Mouse (Mus musculus): ENCODE measurements around the gene Sh3yl1. TPM values are rescaled to one million over a fixed set of nuclear protein-coding genes. Genes with fewer than 3 reads are reported as not detected.

Sh3yl1 gene
- total RNA-seq (2014; rRNA removed) (25.1 and 25.5 TPM in 2 replicates), polyA plus RNA-seq (2015; fragmentation: Nextera tagmentation; extraction: Ambion mirVana) (48.8 and 54.3 TPM in 2 replicates)

DNA sequence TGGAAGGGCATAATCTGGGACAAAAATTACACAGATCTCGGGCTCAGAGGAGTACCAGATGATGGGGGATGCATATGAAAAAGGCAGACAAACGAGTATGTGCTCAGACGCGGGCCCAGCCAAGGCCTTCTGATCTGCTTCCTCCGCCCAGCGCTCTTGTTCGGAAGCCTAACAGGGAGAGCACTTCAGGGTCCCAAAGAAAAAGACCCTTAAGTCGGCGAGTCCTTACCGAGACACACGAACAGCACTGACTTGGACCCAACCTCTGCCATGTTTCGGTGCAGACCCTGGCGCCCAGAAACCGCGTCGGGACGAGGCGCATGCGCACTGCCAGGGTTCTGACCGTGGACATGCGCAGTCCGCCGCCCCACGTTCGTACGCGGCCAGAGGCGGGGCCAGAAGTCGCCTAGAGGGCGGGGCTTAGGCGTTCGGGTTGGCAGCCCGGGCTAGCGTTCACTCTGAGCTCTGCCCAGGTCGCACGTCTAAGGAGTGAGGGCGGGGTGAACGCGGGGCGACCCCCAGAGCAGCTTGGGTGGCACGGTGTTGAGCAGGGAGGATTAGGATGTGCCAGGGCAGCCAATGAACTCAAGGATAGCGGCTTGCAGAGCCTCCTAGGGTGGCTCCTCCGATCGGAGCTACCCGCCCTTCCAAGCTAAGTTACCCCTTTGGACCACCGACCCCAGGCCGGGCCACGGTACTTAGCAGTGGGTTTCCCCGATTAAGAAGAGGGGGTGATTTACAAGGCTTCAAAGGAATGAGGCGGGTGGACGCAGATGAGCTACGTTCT, at the start of gene Sh3yl1, which contains the start of gene Acp1:
Gene Sh3yl1, plus strand, starts transcription at position 408 of the 787 bp plus-strand sequence.
Gene Acp1, minus strand, starts transcription at position 329 of the 787 bp plus-strand sequence.
- peak within 1 kb of the TSS; percentile 82 for H3K4me2 ChIP-seq (ENCODE audit: low read depth)
- WGBS = 2% methylated on average over 52 of the region's 52 CpGs
- peak within 1 kb of the TSS; percentile 87 for H3K4me3 ChIP-seq (ENCODE audit: low read depth, low read length)
- H3K9ac ChIP-seq = peak within 1 kb of the TSS; percentile 82
- peak within 1 kb of the TSS; percentile 68 for H3K27ac ChIP-seq (ENCODE audit: low read depth, low read length)
- H3K27me3 ChIP-seq (ENCODE audit: insufficient read depth, low read length) = no peaks in the 10 kb centered on the region
- ATAC-seq (peak; percentile 96), DNase-seq (peak; percentile 97)
- TF ChIP-seq CTCF (IDR thresholded peaks at IDR 0.05; ENCODE audit: low read depth) = no peak
- H3K36me3 ChIP-seq (ENCODE audit: insufficient read depth) = no peaks in the 10 kb centered on the region
- peaks cover 18% of the 10 kb centered on the region for H3K4me1 ChIP-seq (ENCODE audit: insufficient read depth)
- H3K9me3 ChIP-seq (ENCODE audit: low read length) = no peaks in the 10 kb centered on the region

GRCm38 (mm10) chr12:30864347-30864746, 47.1 kb upstream of the Sh3yl1 start:
- H3K27me3 ChIP-seq (ENCODE audit: insufficient read depth, low read length) = no peaks in the 10 kb centered on the region
- H3K36me3 ChIP-seq (ENCODE audit: insufficient read depth) = no peaks in the 10 kb centered on the region
- no peak overlapping the region for H3K9ac ChIP-seq
- peak; percentile 12 for DNase-seq
- ATAC-seq = no peak
- no peak overlapping the region for H3K4me2 ChIP-seq (ENCODE audit: low read depth)
- 30% methylated on average over 2 of the region's 2 CpGs for WGBS
- H3K4me3 ChIP-seq (ENCODE audit: low read depth, low read length) = no peak overlapping the region
- TF ChIP-seq CTCF (IDR thresholded peaks at IDR 0.05; ENCODE audit: low read depth) = no peak
- H3K27ac ChIP-seq (ENCODE audit: low read depth, low read length) = no peak overlapping the region
- H3K4me1 ChIP-seq (ENCODE audit: insufficient read depth) = 0 out of 2 replicates have a peak, but pooled peaks cover 3% of the 10 kb centered on the region
- no peaks in the 10 kb centered on the region for H3K9me3 ChIP-seq (ENCODE audit: low read length)

GRCm38 (mm10) chr12:30865781-30866180, 45.7 kb upstream of the Sh3yl1 start:
- Histone ChIP-seq H3K36me3 (ENCODE audit: insufficient read depth) (no peaks in the 10 kb centered on the region), H3K4me2 (ENCODE audit: low read depth) (no peak overlapping the region), H3K9me3 (ENCODE audit: low read length) (no peaks in the 10 kb centered on the region), H3K4me1 (ENCODE audit: insufficient read depth) (0 out of 2 replicates have a peak, but pooled peaks cover 3% of the 10 kb centered on the region), H3K4me3 (ENCODE audit: low read depth, low read length) (no peak overlapping the region), H3K9ac (no peak overlapping the region), H3K27ac (ENCODE audit: low read depth, low read length) (no peak overlapping the region), H3K27me3 (ENCODE audit: insufficient read depth, low read length) (no peaks in the 10 kb centered on the region)
- no peak for DNase-seq
- 86% methylated on average over 4 of the region's 4 CpGs for WGBS
- no peak for TF ChIP-seq CTCF (IDR thresholded peaks at IDR 0.05; ENCODE audit: low read depth)
- no peak for ATAC-seq

DNA sequence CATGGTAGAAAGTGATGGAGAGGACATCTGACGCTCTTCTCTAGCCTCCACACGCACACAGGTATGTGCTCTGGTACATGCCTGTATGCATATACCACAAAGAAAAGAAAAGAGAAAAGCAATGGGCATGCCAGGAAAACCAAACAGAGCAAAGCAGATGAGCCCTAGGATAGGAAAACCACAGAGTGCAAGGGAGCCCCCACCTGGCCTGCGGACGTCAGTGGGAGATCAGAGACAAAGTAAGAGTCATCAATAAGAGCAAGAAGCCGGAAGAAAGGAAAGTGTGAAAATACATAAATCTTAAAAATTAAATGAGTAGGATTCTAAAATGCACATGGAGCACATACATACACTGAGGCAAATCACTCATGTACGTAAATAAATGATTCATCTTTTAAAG, 32.0 kb upstream of the Sh3yl1 start:
- H3K4me2 ChIP-seq (ENCODE audit: low read depth) = no peak overlapping the region
- no peaks in the 10 kb centered on the region for H3K9me3 ChIP-seq (ENCODE audit: low read length)
- no peak overlapping the region for H3K4me3 ChIP-seq (ENCODE audit: low read depth, low read length)
- no peak; the same call in 1 of the 2 replicates for TF ChIP-seq CTCF (IDR thresholded peaks at IDR 0.05; ENCODE audit: low read depth)
- peaks cover 7% of the 10 kb centered on the region for H3K27me3 ChIP-seq (ENCODE audit: insufficient read depth, low read length)
- H3K4me1 ChIP-seq (ENCODE audit: insufficient read depth) = 0 out of 2 replicates have a peak, but pooled peaks cover under 1% of the 10 kb centered on the region
- H3K9ac ChIP-seq = no peak overlapping the region
- no peak overlapping the region for H3K27ac ChIP-seq (ENCODE audit: low read depth, low read length)
- ATAC-seq (no peak), DNase-seq (no peak)
- WGBS = 72% methylated on average over 6 of the region's 6 CpGs
- H3K36me3 ChIP-seq (ENCODE audit: insufficient read depth) = no peaks in the 10 kb centered on the region

DNA sequence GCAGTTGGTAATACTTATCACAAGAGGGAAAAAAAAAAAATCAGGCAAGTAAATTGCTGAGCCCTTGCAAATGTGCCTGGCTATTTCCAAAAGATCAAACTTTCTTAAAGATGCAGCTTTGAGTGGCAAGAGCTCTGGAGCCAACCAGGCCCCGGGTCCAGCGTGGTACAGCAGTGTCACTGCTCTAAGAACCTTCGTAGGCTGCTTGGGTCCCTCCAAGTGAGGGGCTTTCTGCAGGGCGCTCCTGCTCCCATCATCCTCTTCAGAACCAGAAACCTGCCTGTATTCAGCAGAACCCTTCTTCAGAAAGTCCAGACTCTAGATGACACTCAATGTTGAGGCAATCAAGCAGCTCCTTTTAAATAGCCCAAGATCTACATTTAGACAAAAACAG, 27.9 kb upstream of the Sh3yl1 start:
- DNase-seq = no peak
- no peaks in the 10 kb centered on the region for H3K36me3 ChIP-seq (ENCODE audit: insufficient read depth)
- no peak for TF ChIP-seq CTCF (IDR thresholded peaks at IDR 0.05; ENCODE audit: low read depth)
- peak overlapping the region; percentile 98 for H3K4me2 ChIP-seq (ENCODE audit: low read depth)
- H3K4me3 ChIP-seq (ENCODE audit: low read depth, low read length) = peak overlapping the region; percentile 47
- 17% methylated on average over 4 of the region's 4 CpGs for WGBS
- H3K27me3 ChIP-seq (ENCODE audit: insufficient read depth, low read length) = peaks cover 21% of the 10 kb centered on the region
- H3K9me3 ChIP-seq (ENCODE audit: low read length) = no peaks in the 10 kb centered on the region
- 0 out of 2 replicates have a peak, but pooled peaks cover 5% of the 10 kb centered on the region for H3K4me1 ChIP-seq (ENCODE audit: insufficient read depth)
- no peak overlapping the region for H3K27ac ChIP-seq (ENCODE audit: low read depth, low read length)
- H3K9ac ChIP-seq = peak overlapping the region; percentile 47; the same call in 1 of the 2 replicates
- 0 out of 2 replicates have a peak, but pooled peaks have one; percentile 14 for ATAC-seq

- no peak for TF ChIP-seq CTCF (IDR thresholded peaks at IDR 0.05; ENCODE audit: low read depth)
- Histone ChIP-seq H3K4me2 (ENCODE audit: low read depth) (peak within 1 kb of the TSS; percentile 98), H3K9ac (peak within 1 kb of the TSS; percentile 47), H3K9me3 (ENCODE audit: low read length) (no peaks in the 10 kb centered on the region), H3K4me3 (ENCODE audit: low read depth, low read length) (peak within 1 kb of the TSS; percentile 47), H3K4me1 (ENCODE audit: insufficient read depth) (0 out of 2 replicates have a peak, but pooled peaks cover 5% of the 10 kb centered on the region), H3K27ac (ENCODE audit: low read depth, low read length) (no peak within 1 kb of the TSS), H3K27me3 (ENCODE audit: insufficient read depth, low read length) (peaks cover 21% of the 10 kb centered on the region), H3K36me3 (ENCODE audit: insufficient read depth) (no peaks in the 10 kb centered on the region)
- under 1% methylated on average over 58 of the region's 58 CpGs for WGBS
- DNase-seq = peak; percentile 35
- ATAC-seq = peak; percentile 72
These were observed 27.4 kb upstream of the Sh3yl1 start, which contains the start of gene Alkal2 for GRCm38 (mm10) chr12:30883986-30884621. TSS of gene Alkal2 (plus strand) at chr12:30884322.
